Mouse (Mus musculus) ES-E14 (cell line): Measurements from ENCODE around the gene Atxn10. TPM values are rescaled to one million over a fixed set of nuclear protein-coding genes. Genes with fewer than 3 reads are reported as not detected.

Source experiments
- DNase-seq: peaks from one replicate; pipeline ENCODE4 v3.0.0-alpha.2; 2013; ENCODE audit warnings: low read depth, low spot score
- H3K27ac ChIP-seq: 2 replicates; pipeline ENCODE4 v1.5.1; 2012; ENCODE audit warnings: low read depth, mild to moderate bottlenecking, low read length, moderate library complexity, mixed read lengths; ENCODE audit not compliant: poor library complexity, insufficient read depth, severe bottlenecking
- H3K36me3 ChIP-seq: 2 replicates; pipeline ENCODE4 v1.6.1; 2012; ENCODE audit warnings: mild to moderate bottlenecking, low read length, moderate library complexity, mixed read lengths; ENCODE audit not compliant: control insufficient read depth, poor library complexity, insufficient read depth, severe bottlenecking
- H3K4me1 ChIP-seq, 2 experiments: fragments of 150-350 bp in 1 of 2; sonication (generic) in 1 of 2; 2 replicates each; pipeline ENCODE4 v1.6.1; 2012; ENCODE audit warnings: low read length in 2 of 2, mild to moderate bottlenecking in 1 of 2, mixed read lengths in 1 of 2; ENCODE audit not compliant: control insufficient read depth in 2 of 2, insufficient read depth in 2 of 2, poor library complexity in 1 of 2
- H3K4me3 ChIP-seq, 2 experiments: fragments of 150-350 bp in 1 of 2; sonication (generic) in 1 of 2; 2 replicates each; pipeline ENCODE4 v1.5.1; 2012; ENCODE audit warnings: low read length in 2 of 2, low read depth in 1 of 2, mild to moderate bottlenecking in 1 of 2, mixed read lengths in 1 of 2; ENCODE audit not compliant: insufficient read depth in 1 of 2, poor library complexity in 1 of 2, severe bottlenecking in 1 of 2
- H3K9ac ChIP-seq: 2 replicates; pipeline ENCODE4 v1.6.1; 2012; ENCODE audit warnings: low read depth, mild to moderate bottlenecking, low read length, mixed read lengths; ENCODE audit not compliant: poor library complexity, insufficient read depth, severe bottlenecking
- H3K9me3 ChIP-seq: fragments of 150-350 bp; sonication (generic); 2 replicates; pipeline ENCODE4 v1.6.1; 2012; ENCODE audit warnings: low read depth, mild to moderate bottlenecking, low read length; ENCODE audit not compliant: control insufficient read depth, insufficient read depth
- CHD2 ChIP-seq: IDR thresholded peaks from 2 replicates; pipeline ENCODE4 v1.6.1; 2014; ENCODE audit warnings: mild to moderate bottlenecking, low read depth, low read length, inconsistent platforms
- HCFC1 ChIP-seq: IDR thresholded peaks from 2 replicates; pipeline ENCODE4 v1.6.1; 2012; ENCODE audit warnings: low read length, inconsistent platforms, borderline replicate concordance; ENCODE audit not compliant: insufficient read depth
- MAFK ChIP-seq: IDR thresholded peaks from 2 replicates; pipeline ENCODE4 v1.6.1; 2014; ENCODE audit warnings: mild to moderate bottlenecking, low read depth, low read length, inconsistent platforms; ENCODE audit not compliant: insufficient read depth
- ZC3H11A ChIP-seq: IDR thresholded peaks from 2 replicates; pipeline ENCODE4 v1.6.1; 2012; ENCODE audit warnings: low read depth, mild to moderate bottlenecking, inconsistent platforms, low read length, borderline replicate concordance
- ZNF384 ChIP-seq: IDR thresholded peaks from 2 replicates; pipeline ENCODE4 v1.6.1; 2012; ENCODE audit warnings: low read depth, low read length, inconsistent platforms
- in situ Hi-C, 2 experiments: fragments of 600-800 bp; cut with MboI; formaldehyde crosslinking; loops; one replicate each; pipeline ENCODE4 v1.15.1; 2025; ENCODE audit warnings: low sequenced_read_pairs in 2 of 2, inconsistent platforms in 1 of 2; ENCODE audit not compliant: unreplicated experiment in 2 of 2
- total RNA-seq: library from RNA; depleted of rRNA; stranded (reverse); fragments of 300-350 nt; gene quantifications from 2 replicates; pipeline ENCODE4 v1.2.3, GENCODE M21; 2012

Atxn10 gene
- total RNA-seq, 1 experiment, result 195 TPM

GRCm38 (mm10) chr15:85409836-85410235 is 73.8 kb downstream of the Atxn10 start:
- Histone ChIP-seq H3K9me3 (no peaks in the 10 kb centered on the region), H3K9ac (no peak overlapping the region), H3K4me1 (peaks cover 0 to 2% of the 10 kb centered on the region in 2 experiments; a peak in 1 of 4 replicates), H3K4me3 (no peak overlapping the region), H3K36me3 (peaks cover 5% of the 10 kb centered on the region; the same call in 1 of the 2 replicates), H3K27ac (no peak overlapping the region)
- no peak for DNase-seq
- TF ChIP-seq ZC3H11A (no peak), CHD2 (no peak), HCFC1 (no peak), ZNF384 (no peak), MAFK (no peak)
- in situ Hi-C loops, result no loop called here

DNA sequence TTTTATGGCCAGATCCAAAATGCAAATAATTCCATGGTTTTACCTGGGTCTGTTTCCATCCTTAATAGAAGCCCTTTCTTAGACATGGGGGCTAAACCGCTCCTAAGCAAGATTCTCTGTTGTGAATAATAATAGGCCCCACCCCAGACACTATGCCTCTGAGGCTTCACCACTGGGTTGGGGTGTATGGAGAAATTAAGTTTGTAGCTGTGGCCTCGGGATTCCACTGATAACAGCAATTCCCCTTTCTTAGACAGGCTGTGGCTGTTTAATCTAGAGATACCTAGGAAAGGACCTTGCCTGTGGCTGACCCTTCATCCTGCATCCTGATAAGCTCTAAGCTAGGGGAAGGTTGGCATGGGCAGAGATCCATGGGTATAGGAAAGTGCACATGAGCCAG is 78.6 kb downstream of the Atxn10 start:
- in situ Hi-C loops, result no loop called here
- Histone ChIP-seq H3K4me1 (peaks cover 0 to 2% of the 10 kb centered on the region in 2 experiments; a peak in 1 of 4 replicates), H3K9ac (no peak overlapping the region), H3K4me3 (no peak overlapping the region), H3K36me3 (peaks cover 4% of the 10 kb centered on the region; the same call in 1 of the 2 replicates), H3K9me3 (no peaks in the 10 kb centered on the region), H3K27ac (no peak overlapping the region)
- DNase-seq, result no peak
- TF ChIP-seq ZC3H11A (no peak), ZNF384 (no peak), HCFC1 (no peak), CHD2 (no peak), MAFK (no peak)

- TF ChIP-seq HCFC1, result no peak
- TF ChIP-seq CHD2, result no peak
- no peak for TF ChIP-seq MAFK
- no peak for TF ChIP-seq ZNF384
- no peak for TF ChIP-seq ZC3H11A
- Histone ChIP-seq H3K36me3 (peaks cover 2% of the 10 kb centered on the region; the same call in 1 of the 2 replicates), H3K4me1 (no peaks in the 10 kb centered on the region), H3K27ac (no peak overlapping the region), H3K9ac (no peak overlapping the region), H3K9me3 (no peaks in the 10 kb centered on the region), H3K4me3 (no peak overlapping the region)
- no peak for DNase-seq
- in situ Hi-C loops, result no loop called here
Measured at GRCm38 (mm10) chr15:85420686-85421085, 84.6 kb downstream of the Atxn10 start.

DNA sequence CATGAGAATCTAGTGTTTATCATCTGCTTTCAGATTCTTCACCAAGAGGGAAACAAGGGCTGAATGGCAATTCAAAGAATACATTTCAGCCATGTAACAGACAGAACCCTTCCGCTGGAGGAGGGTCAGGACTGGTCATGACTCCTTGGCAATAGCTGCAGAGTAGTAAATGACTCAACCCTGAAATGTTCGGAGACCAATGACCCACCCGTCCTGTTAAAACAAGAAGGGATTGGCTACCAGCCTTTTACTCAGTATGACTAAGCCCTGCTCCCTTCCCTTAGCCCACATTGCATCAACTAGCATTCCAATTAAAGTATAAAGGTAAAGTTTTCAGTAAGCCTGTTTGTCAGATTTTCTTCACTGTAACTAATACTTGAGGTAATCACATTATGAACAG is 88.2 kb downstream of the Atxn10 start:
- TF ChIP-seq CHD2 (no peak), ZC3H11A (no peak)
- no peak for DNase-seq
- in situ Hi-C loops, result no loop called here
- Histone ChIP-seq H3K4me1 (no peaks in the 10 kb centered on the region), H3K36me3 (no peaks in the 10 kb centered on the region; the same call in 1 of the 2 replicates), H3K9me3 (no peaks in the 10 kb centered on the region), H3K4me3 (no peak overlapping the region), H3K9ac (no peak overlapping the region), H3K27ac (no peak overlapping the region)

- no peak for DNase-seq
- Histone ChIP-seq H3K4me1 (no peaks in the 10 kb centered on the region), H3K36me3 (no peaks in the 10 kb centered on the region; the same call in 1 of the 2 replicates), H3K4me3 (no peak overlapping the region), H3K9ac (no peak overlapping the region), H3K9me3 (no peaks in the 10 kb centered on the region), H3K27ac (no peak overlapping the region)
- in situ Hi-C loops, result no loop called here
- TF ChIP-seq ZNF384 (no peak), MAFK (no peak), ZC3H11A (no peak), CHD2 (no peak)
Measured at GRCm38 (mm10) chr15:85428140-85428539, 92.1 kb downstream of the Atxn10 start.
